Mouse (Mus musculus): ENCODE data around the gene Dpep1. TPM values are rescaled to one million over a fixed set of nuclear protein-coding genes. Genes with fewer than 3 reads are reported as not detected.
A peak's percentile ranks its signal among the peaks of the same experiment; 100 is the strongest.
"Not testable (repeated sequence)": the region's sequence is repeated elsewhere in the genome, so short reads cannot be mapped to it uniquely, and the experiment has no call there.

The Dpep1 gene
- polyA plus RNA-seq, 1 experiment from 2014 or later, result 3.1 TPM

GRCm38 (mm10) chr8:123215430-123215829, 29.4 kb downstream of the Dpep1 start:
- Histone ChIP-seq H3K4me3 (ENCODE audit: low read depth, low read length) (no peak overlapping the region), H3K27ac (replicated peaks; ENCODE audit: low read depth, low read length) (no peak overlapping the region), H3K27me3 (ENCODE audit: control insufficient read depth, insufficient read depth, low read length) (no peaks in the 10 kb centered on the region), H3K4me1 (ENCODE audit: control insufficient read depth, insufficient read depth, low read length) (peaks cover 10% of the 10 kb centered on the region; the same call in 1 of the 2 replicates), H3K4me2 (ENCODE audit: low read depth, severe bottlenecking) (no peak overlapping the region), H3K9me3 (ENCODE audit: control insufficient read depth, low read length) (no peaks in the 10 kb centered on the region), H3K36me3 (ENCODE audit: control insufficient read depth, insufficient read depth, low read length) (no peaks in the 10 kb centered on the region), H3K9ac (ENCODE audit: low read length) (no peak overlapping the region)
- DNase-seq (ENCODE audit: low spot score) (no peak), ATAC-seq (ENCODE audit: insufficient number of reproducible peaks, low FRiP score, low TSS enrichment, low read depth) (no peak)
- 80% methylated on average over 3 of the region's 3 CpGs for WGBS

- Histone ChIP-seq H3K27ac (replicated peaks; ENCODE audit: low read depth, low read length) (no peak overlapping the region), H3K4me2 (ENCODE audit: low read depth, severe bottlenecking) (no peak overlapping the region), H3K4me3 (ENCODE audit: low read depth, low read length) (no peak overlapping the region), H3K27me3 (ENCODE audit: control insufficient read depth, insufficient read depth, low read length) (no peaks in the 10 kb centered on the region; the same call in 1 of the 2 replicates), H3K36me3 (ENCODE audit: control insufficient read depth, insufficient read depth, low read length) (no peaks in the 10 kb centered on the region), H3K4me1 (ENCODE audit: control insufficient read depth, insufficient read depth, low read length) (peaks cover 9% of the 10 kb centered on the region; the same call in 1 of the 2 replicates), H3K9me3 (ENCODE audit: control insufficient read depth, low read length) (no peaks in the 10 kb centered on the region), H3K9ac (ENCODE audit: low read length) (no peak overlapping the region)
- no peak for ATAC-seq (ENCODE audit: insufficient number of reproducible peaks, low FRiP score, low TSS enrichment, low read depth)
- WGBS, result 83% methylated on average over 1 of the region's 1 CpGs
- no peak for DNase-seq (ENCODE audit: low spot score)
Observed at GRCm38 (mm10) chr8:123220917-123221316, 34.9 kb downstream of the Dpep1 start.

- Histone ChIP-seq H3K36me3 (ENCODE audit: control insufficient read depth, insufficient read depth, low read length) (0 out of 2 replicates have a peak, but pooled peaks cover 4% of the 10 kb centered on the region), H3K27ac (replicated peaks; ENCODE audit: low read depth, low read length) (peak within 1 kb of the TSS; percentile 72), H3K9ac (ENCODE audit: low read length) (peak within 1 kb of the TSS; percentile 90), H3K27me3 (ENCODE audit: control insufficient read depth, insufficient read depth, low read length) (no peaks in the 10 kb centered on the region; the same call in 1 of the 2 replicates), H3K9me3 (ENCODE audit: control insufficient read depth, low read length) (no peaks in the 10 kb centered on the region), H3K4me2 (ENCODE audit: low read depth, severe bottlenecking) (peak within 1 kb of the TSS; percentile 83), H3K4me1 (ENCODE audit: control insufficient read depth, insufficient read depth, low read length) (peaks cover 9% of the 10 kb centered on the region; the same call in 1 of the 2 replicates), H3K4me3 (ENCODE audit: low read depth, low read length) (peak within 1 kb of the TSS; percentile 91)
- 3% methylated on average over 59 of the region's 59 CpGs for WGBS
- peak; percentile 94 for DNase-seq (ENCODE audit: low spot score)
- peak; percentile 79 for ATAC-seq (ENCODE audit: insufficient number of reproducible peaks, low FRiP score, low TSS enrichment, low read depth)
Observed at GRCm38 (mm10) chr8:123224278-123225266, 38.5 kb downstream of the Dpep1 start, which contains the start of gene Cdk10. Gene Cdk10 (plus strand): TSS chr8:123224842.

- peaks cover 9% of the 10 kb centered on the region; the same call in 1 of the 2 replicates for H3K4me1 ChIP-seq (ENCODE audit: control insufficient read depth, insufficient read depth, low read length)
- no peaks in the 10 kb centered on the region for H3K9me3 ChIP-seq (ENCODE audit: control insufficient read depth, low read length)
- ATAC-seq (ENCODE audit: insufficient number of reproducible peaks, low FRiP score, low TSS enrichment, low read depth), result no peak
- no peak overlapping the region for H3K27ac ChIP-seq (replicated peaks; ENCODE audit: low read depth, low read length)
- 90% methylated on average over 1 of the region's 1 CpGs for WGBS
- 0 out of 2 replicates have a peak, but pooled peaks cover 4% of the 10 kb centered on the region for H3K36me3 ChIP-seq (ENCODE audit: control insufficient read depth, insufficient read depth, low read length)
- no peak overlapping the region for H3K4me3 ChIP-seq (ENCODE audit: low read depth, low read length)
- DNase-seq (ENCODE audit: low spot score), result no peak
- H3K9ac ChIP-seq (ENCODE audit: low read length), result no peak overlapping the region
- no peak overlapping the region for H3K4me2 ChIP-seq (ENCODE audit: low read depth, severe bottlenecking)
- no peaks in the 10 kb centered on the region for H3K27me3 ChIP-seq (ENCODE audit: control insufficient read depth, insufficient read depth, low read length)
Observed at GRCm38 (mm10) chr8:123228416-123228815, 42.4 kb downstream of the Dpep1 start.

GRCm38 (mm10) chr8:123230326-123230725, 44.3 kb downstream of the Dpep1 start:
- not testable (repeated sequence) for H3K9ac ChIP-seq (ENCODE audit: low read length)
- 83% methylated on average over 9 of the region's 11 CpGs for WGBS

GRCm38 (mm10) chr8:123231742-123232141, 45.7 kb downstream of the Dpep1 start:
- no peaks in the 10 kb centered on the region for H3K9me3 ChIP-seq (ENCODE audit: control insufficient read depth, low read length)
- H3K27me3 ChIP-seq (ENCODE audit: control insufficient read depth, insufficient read depth, low read length), result peaks cover 22% of the 10 kb centered on the region
- no peak overlapping the region for H3K9ac ChIP-seq (ENCODE audit: low read length)
- peaks cover 7% of the 10 kb centered on the region; the same call in 1 of the 2 replicates for H3K4me1 ChIP-seq (ENCODE audit: control insufficient read depth, insufficient read depth, low read length)
- H3K4me2 ChIP-seq (ENCODE audit: low read depth, severe bottlenecking), result no peak overlapping the region
- no peak overlapping the region for H3K4me3 ChIP-seq (ENCODE audit: low read depth, low read length)
- DNase-seq (ENCODE audit: low spot score), result no peak
- no peak overlapping the region for H3K27ac ChIP-seq (replicated peaks; ENCODE audit: low read depth, low read length)
- H3K36me3 ChIP-seq (ENCODE audit: control insufficient read depth, insufficient read depth, low read length), result 0 out of 2 replicates have a peak, but pooled peaks cover 4% of the 10 kb centered on the region
- ATAC-seq (ENCODE audit: insufficient number of reproducible peaks, low FRiP score, low TSS enrichment, low read depth), result no peak
- 59% methylated on average over 5 of the region's 5 CpGs for WGBS

More at GRCm38 (mm10) chr8:123230326-123230725, 44.3 kb downstream of the Dpep1 start:
- not testable (repeated sequence) for H3K9me3 ChIP-seq (ENCODE audit: control insufficient read depth, low read length); H3K27ac ChIP-seq (replicated peaks; ENCODE audit: low read depth, low read length); DNase-seq (ENCODE audit: low spot score); H3K4me1 ChIP-seq (ENCODE audit: control insufficient read depth, insufficient read depth, low read length); H3K36me3 ChIP-seq (ENCODE audit: control insufficient read depth, insufficient read depth, low read length); H3K4me2 ChIP-seq (ENCODE audit: low read depth, severe bottlenecking); H3K4me3 ChIP-seq (ENCODE audit: low read depth, low read length); ATAC-seq (ENCODE audit: insufficient number of reproducible peaks, low FRiP score, low TSS enrichment, low read depth)
- peaks cover 16% of the 10 kb centered on the region for H3K27me3 ChIP-seq (ENCODE audit: control insufficient read depth, insufficient read depth, low read length)

- no peak overlapping the region for H3K9ac ChIP-seq (ENCODE audit: low read length)
- no peak for ATAC-seq (ENCODE audit: insufficient number of reproducible peaks, low FRiP score, low TSS enrichment, low read depth)
Observed at GRCm38 (mm10) chr8:123232553-123232952, 46.5 kb downstream of the Dpep1 start.

GRCm38 (mm10) chr8:123233300-123233699, 47.3 kb downstream of the Dpep1 start:
- Histone ChIP-seq H3K4me2 (ENCODE audit: low read depth, severe bottlenecking) (no peak overlapping the region), H3K9ac (ENCODE audit: low read length) (no peak overlapping the region), H3K27me3 (ENCODE audit: control insufficient read depth, insufficient read depth, low read length) (peaks cover 22% of the 10 kb centered on the region), H3K36me3 (ENCODE audit: control insufficient read depth, insufficient read depth, low read length) (0 out of 2 replicates have a peak, but pooled peaks cover 2% of the 10 kb centered on the region), H3K9me3 (ENCODE audit: control insufficient read depth, low read length) (no peaks in the 10 kb centered on the region), H3K27ac (replicated peaks; ENCODE audit: low read depth, low read length) (no peak overlapping the region), H3K4me1 (ENCODE audit: control insufficient read depth, insufficient read depth, low read length) (peaks cover 7% of the 10 kb centered on the region; the same call in 1 of the 2 replicates), H3K4me3 (ENCODE audit: low read depth, low read length) (no peak overlapping the region)
- WGBS, result 63% methylated on average over 13 of the region's 13 CpGs
- no peak for DNase-seq (ENCODE audit: low spot score)
- ATAC-seq (ENCODE audit: insufficient number of reproducible peaks, low FRiP score, low TSS enrichment, low read depth), result no peak

More at GRCm38 (mm10) chr8:123232553-123232952, 46.5 kb downstream of the Dpep1 start:
- Histone ChIP-seq H3K36me3 (ENCODE audit: control insufficient read depth, insufficient read depth, low read length) (0 out of 2 replicates have a peak, but pooled peaks cover 4% of the 10 kb centered on the region), H3K4me1 (ENCODE audit: control insufficient read depth, insufficient read depth, low read length) (peaks cover 7% of the 10 kb centered on the region; the same call in 1 of the 2 replicates), H3K27ac (replicated peaks; ENCODE audit: low read depth, low read length) (no peak overlapping the region), H3K4me3 (ENCODE audit: low read depth, low read length) (no peak overlapping the region), H3K9me3 (ENCODE audit: control insufficient read depth, low read length) (no peaks in the 10 kb centered on the region), H3K27me3 (ENCODE audit: control insufficient read depth, insufficient read depth, low read length) (peaks cover 22% of the 10 kb centered on the region), H3K4me2 (ENCODE audit: low read depth, severe bottlenecking) (no peak overlapping the region)
- WGBS, result 21% methylated on average over 7 of the region's 7 CpGs
- no peak for DNase-seq (ENCODE audit: low spot score)
